Mouse (Mus musculus) right cerebral cortex, adult 18-20 months (tissue): Measurements from ENCODE around the gene Smoc1.

ENCODE experiments used
- DNase-seq: peaks from one replicate; pipeline ENCODE4 v3.0.0; 2022; ENCODE audit warnings: mixed read lengths

Smoc1 gene

GRCm38 (mm10) chr12:81173893-81174292, 147.3 kb downstream of the Smoc1 start:
- no peak for DNase-seq

- DNase-seq = no peak
Measured at GRCm38 (mm10) chr12:81175252-81175651, 148.6 kb downstream of the Smoc1 start.

DNA sequence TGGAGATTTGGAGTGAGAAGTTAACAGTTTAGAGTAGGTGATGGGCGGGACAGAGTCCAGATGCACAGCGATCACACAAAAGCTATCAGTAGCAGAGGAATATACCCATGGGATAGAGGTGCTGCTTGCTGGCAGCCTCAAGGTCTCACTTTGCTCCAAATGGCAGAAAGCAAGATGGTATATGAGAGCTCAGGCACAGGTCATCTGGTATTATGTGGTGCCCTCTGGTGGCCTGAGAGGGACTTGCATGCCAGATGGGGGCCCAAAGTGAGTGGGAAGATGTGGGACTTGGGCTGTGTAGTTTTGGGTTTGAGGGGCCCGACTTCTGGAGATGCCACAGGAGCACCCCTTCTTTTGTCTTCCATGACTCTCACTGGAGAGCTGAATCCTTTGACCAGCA, 155.5 kb downstream of the Smoc1 start:
- peak; percentile 29 for DNase-seq

- DNase-seq = no peak
Measured at GRCm38 (mm10) chr12:81184967-81185366, 158.4 kb downstream of the Smoc1 start.

GRCm38 (mm10) chr12:81186081-81186480, 159.5 kb downstream of the Smoc1 start:
- DNase-seq = peak; percentile 78

GRCm38 (mm10) chr12:81186668-81187067, 160.1 kb downstream of the Smoc1 start:
- DNase-seq = no peak

GRCm38 (mm10) chr12:81188423-81188822, 161.8 kb downstream of the Smoc1 start:
- DNase-seq = no peak

GRCm38 (mm10) chr12:81188996-81189395, 162.4 kb downstream of the Smoc1 start:
- no peak for DNase-seq

- DNase-seq = no peak
Measured at GRCm38 (mm10) chr12:81189636-81190035, 163.0 kb downstream of the Smoc1 start.

DNA sequence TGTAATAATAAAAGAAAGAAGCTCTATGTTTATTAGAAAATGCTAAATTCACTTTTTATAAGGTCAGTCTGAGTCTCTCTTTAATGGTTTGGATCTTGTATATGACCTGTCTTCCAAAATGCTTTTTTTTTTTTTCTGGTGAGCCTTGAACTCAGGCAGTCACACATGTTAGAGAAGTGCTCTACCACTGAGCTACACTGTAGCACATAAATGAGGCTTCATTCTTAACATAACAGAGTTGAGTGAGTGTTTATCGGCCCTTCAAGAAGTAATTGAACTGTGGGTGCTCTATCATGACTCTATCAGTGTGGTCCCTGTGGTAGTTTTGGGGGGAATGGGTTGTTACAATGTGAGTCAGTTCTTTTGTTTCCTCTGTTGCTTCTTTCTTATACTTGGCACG, 167.4 kb downstream of the Smoc1 start:
- DNase-seq = no peak

- DNase-seq = no peak
Measured at GRCm38 (mm10) chr12:81197468-81198075, 171.0 kb downstream of the Smoc1 start.

GRCm38 (mm10) chr12:81199280-81199955, 172.8 kb downstream of the Smoc1 start:
- peak; percentile 82 for DNase-seq

DNA sequence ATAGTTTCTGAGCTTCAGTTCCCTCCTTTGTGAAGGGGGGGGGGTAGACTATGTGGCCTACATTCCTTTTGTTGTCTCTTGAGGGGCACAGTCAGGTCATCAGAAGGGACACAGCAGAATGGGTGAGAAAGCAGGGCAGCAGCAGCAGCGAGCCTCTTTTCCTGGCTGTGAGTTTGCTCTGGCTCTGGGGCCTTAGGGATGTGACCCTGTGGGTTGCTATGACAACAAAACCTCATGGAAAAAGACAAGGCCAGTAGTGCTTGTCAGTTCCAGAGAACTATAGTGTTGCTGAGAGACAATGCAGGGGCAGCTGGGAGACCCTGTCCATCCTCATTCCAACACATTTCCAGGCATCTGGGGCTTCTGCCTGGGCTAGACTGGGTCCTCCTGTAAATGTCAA, 176.6 kb downstream of the Smoc1 start:
- DNase-seq = no peak

- no peak for DNase-seq
Measured at GRCm38 (mm10) chr12:81205619-81206560, 179.3 kb downstream of the Smoc1 start.

DNA sequence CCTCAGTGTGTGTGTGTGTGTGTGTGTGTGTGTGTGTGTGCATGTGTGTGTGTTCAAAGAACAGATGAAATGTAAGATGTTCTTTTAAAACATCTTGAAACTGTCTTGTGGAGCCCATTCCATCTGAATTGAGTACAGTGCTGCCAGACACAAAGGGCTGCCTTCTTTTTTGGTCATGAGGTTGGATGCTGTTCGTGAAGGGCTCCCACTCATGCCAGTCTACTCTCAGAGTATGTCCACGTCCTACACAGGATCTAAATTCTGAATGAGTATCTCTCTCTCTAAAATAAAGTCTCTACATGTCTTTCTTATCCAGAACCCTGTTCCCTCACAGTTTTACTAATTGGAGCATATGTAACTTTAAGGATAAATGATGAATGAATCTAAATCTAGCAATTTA, 182.0 kb downstream of the Smoc1 start:
- no peak for DNase-seq

DNA sequence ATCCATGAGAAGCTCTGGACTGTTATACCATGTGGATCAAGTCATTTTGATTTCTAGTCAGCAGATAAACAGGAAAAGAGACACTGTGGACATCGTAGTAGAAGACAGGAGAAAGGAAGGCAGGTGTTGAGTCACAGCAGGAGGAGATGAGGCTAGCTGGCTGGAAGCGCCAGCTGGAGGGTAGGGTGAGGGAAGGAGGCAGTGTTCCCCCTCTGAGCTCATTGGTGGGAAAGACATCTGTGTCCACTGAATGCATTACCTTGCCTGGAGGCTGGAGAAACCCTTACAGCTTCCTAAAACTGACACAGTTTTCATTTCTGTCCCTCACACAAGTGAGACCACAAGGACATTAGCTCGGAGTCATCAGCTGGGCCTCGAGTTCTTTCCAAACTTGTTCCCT, 192.7 kb downstream of the Smoc1 start:
- no peak for DNase-seq

DNA sequence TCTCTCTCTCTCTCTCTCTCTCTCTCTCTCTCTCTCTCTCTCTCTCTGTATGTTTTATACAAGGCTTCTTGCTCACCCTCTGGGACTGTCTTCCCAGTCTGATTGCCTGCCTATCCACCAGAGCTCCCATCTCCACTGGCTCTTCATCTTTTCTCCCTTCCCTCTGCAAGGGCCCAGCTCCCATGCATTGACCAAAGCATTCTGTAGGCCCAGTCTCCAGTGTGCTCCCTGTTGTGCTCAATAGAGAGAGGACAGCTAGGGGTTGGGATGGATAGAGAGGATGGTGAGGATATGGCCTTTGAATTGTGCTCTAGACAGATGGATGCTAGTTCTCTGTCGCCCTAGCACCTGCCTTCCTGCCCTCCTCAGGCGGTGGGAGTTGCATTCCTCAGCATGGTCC, 196.7 kb downstream of the Smoc1 start:
- no peak for DNase-seq

- no peak for DNase-seq
Measured at GRCm38 (mm10) chr12:81224843-81225242, 198.2 kb downstream of the Smoc1 start.

DNA sequence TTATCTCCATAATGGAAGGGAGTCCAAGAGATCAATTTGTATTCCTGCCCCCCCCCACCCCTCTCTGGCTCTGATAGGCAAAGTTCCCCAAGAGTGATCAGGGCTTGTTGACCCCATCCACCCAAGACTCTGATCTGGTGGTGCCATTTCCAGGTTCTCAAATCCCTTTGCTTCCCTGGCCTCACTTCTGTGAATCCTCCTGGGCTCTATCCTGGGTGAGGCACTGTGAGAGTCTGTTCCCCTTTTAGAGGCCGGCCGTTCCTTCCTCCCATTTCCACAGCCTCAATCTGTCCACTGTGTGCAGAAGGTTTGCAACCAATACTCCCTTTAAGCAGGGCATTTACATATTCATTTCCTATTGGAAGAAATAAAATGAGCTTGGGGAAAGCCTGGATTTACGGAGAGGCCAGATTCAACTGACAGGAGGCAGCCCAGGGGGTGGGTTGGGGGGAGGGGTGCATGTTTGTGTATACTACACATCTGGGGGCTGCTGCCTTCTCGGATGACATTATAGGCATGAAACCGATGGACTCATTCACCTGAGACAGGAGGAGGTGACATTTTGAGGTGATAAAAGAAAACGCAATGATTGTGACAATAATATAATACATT, 199.5 kb downstream of the Smoc1 start:
- DNase-seq = no peak

- peak; percentile 31 for DNase-seq
Measured at GRCm38 (mm10) chr12:81226590-81226989, 200.0 kb downstream of the Smoc1 start.

- peak; percentile 87 for DNase-seq
Measured at GRCm38 (mm10) chr12:81227767-81228460, 201.3 kb downstream of the Smoc1 start.

GRCm38 (mm10) chr12:81233746-81234380, 207.3 kb downstream of the Smoc1 start:
- no peak for DNase-seq
